Mouse (Mus musculus) kidney, embryonic 15.5 days (tissue): ENCODE results near the gene Snapc4. TPM values are rescaled to one million over a fixed set of nuclear protein-coding genes. Genes with fewer than 3 reads are reported as not detected.

Experiments
- ATAC-seq: fragments of 200-750 bp; cut with Nextera tagmentation; replicated peaks from 2 replicates; pipeline ENCODE4 v1.8.0; 2017; ENCODE audit warnings: moderate TSS enrichment; ENCODE audit not compliant: low FRiP score
- H3K27ac ChIP-seq: fragments of 300-500 bp; sonication (generic); 2 replicates; pipeline ENCODE4 v1.5.1; 2015; ENCODE audit warnings: mild to moderate bottlenecking, inconsistent platforms
- H3K27me3 ChIP-seq: fragments of 300-500 bp; sonication (generic); 2 replicates; pipeline ENCODE4 v1.6.1; 2015; ENCODE audit warnings: inconsistent platforms
- H3K36me3 ChIP-seq: fragments of 300-500 bp; sonication (generic); 2 replicates; pipeline ENCODE4 v1.6.1; 2015; ENCODE audit warnings: inconsistent platforms
- H3K4me1 ChIP-seq: fragments of 300-500 bp; sonication (generic); 2 replicates; pipeline ENCODE4 v1.6.1; 2015; ENCODE audit warnings: inconsistent platforms
- H3K4me2 ChIP-seq: fragments of 300-500 bp; sonication (generic); 2 replicates; pipeline ENCODE4 v1.6.1; 2015; ENCODE audit warnings: moderate library complexity, mild to moderate bottlenecking, inconsistent platforms
- H3K4me3 ChIP-seq: fragments of 300-500 bp; sonication (generic); replicated peaks from 2 replicates; pipeline ENCODE4 v1.5.1; 2015; ENCODE audit warnings: mild to moderate bottlenecking, inconsistent platforms
- H3K9ac ChIP-seq: fragments of 300-500 bp; sonication (generic); 2 replicates; pipeline ENCODE4 v1.6.1; 2015; ENCODE audit warnings: mild to moderate bottlenecking, inconsistent platforms
- H3K9me3 ChIP-seq: fragments of 300-500 bp; sonication (generic); replicated peaks from 2 replicates; pipeline ENCODE4 v1.6.1; 2016; ENCODE audit warnings: inconsistent platforms
- WGBS: fragments of 180-500 bp; shearing (Covaris S2); methylation state at CpG from one replicate; pipeline ENCODE4 v1.1.7; 2015; ENCODE audit warnings: mixed read lengths; 5-methylcytosine and 5-hydroxymethylcytosine counted together
- polyA plus RNA-seq: library from polyadenylated mRNA; unstranded; fragments of >200 nt; fragmentation: Nextera tagmentation; extraction: Ambion mirVana; gene quantifications from 2 replicates; pipeline ENCODE4 v1.2.1, GENCODE M21; 2015

Gene Snapc4
- polyA plus RNA-seq, 1 experiment from 2014 or later, result 31.3 TPM

- ATAC-seq, result no peak
Measured at GRCm38 (mm10) chr2:26353066-26353980, 27.1 kb downstream of the Snapc4 start.

GRCm38 (mm10) chr2:26352291-26352910 lies 28.1 kb downstream of the Snapc4 start:
- WGBS, result 3% methylated on average over 36 of the region's 36 CpGs
- H3K36me3 ChIP-seq, result peaks cover 24% of the 10 kb centered on the region
- H3K27me3 ChIP-seq, result no peaks in the 10 kb centered on the region
- no peaks in the 10 kb centered on the region for H3K9me3 ChIP-seq
- H3K4me2 ChIP-seq, result peak overlapping the region; percentile 96
- H3K4me1 ChIP-seq, result peaks cover 39% of the 10 kb centered on the region
- H3K27ac ChIP-seq, result peak overlapping the region; percentile 91
- peak overlapping the region; percentile 93 for H3K9ac ChIP-seq
- H3K4me3 ChIP-seq, result peak overlapping the region; percentile 89
- peak; percentile 11; the same call in 1 of the 2 replicates for ATAC-seq

More at GRCm38 (mm10) chr2:26353066-26353980, 27.1 kb downstream of the Snapc4 start:
- no peak overlapping the region for H3K27ac ChIP-seq
- no peak overlapping the region; the same call in 1 of the 2 replicates for H3K9ac ChIP-seq
- peaks cover 38% of the 10 kb centered on the region for H3K4me1 ChIP-seq
- H3K4me2 ChIP-seq, result peak overlapping the region; percentile 96
- peaks cover 17% of the 10 kb centered on the region for H3K36me3 ChIP-seq
- peak overlapping the region; percentile 89 for H3K4me3 ChIP-seq
- no peaks in the 10 kb centered on the region for H3K9me3 ChIP-seq
- 88% methylated on average over 11 of the region's 11 CpGs for WGBS
- no peaks in the 10 kb centered on the region for H3K27me3 ChIP-seq

DNA sequence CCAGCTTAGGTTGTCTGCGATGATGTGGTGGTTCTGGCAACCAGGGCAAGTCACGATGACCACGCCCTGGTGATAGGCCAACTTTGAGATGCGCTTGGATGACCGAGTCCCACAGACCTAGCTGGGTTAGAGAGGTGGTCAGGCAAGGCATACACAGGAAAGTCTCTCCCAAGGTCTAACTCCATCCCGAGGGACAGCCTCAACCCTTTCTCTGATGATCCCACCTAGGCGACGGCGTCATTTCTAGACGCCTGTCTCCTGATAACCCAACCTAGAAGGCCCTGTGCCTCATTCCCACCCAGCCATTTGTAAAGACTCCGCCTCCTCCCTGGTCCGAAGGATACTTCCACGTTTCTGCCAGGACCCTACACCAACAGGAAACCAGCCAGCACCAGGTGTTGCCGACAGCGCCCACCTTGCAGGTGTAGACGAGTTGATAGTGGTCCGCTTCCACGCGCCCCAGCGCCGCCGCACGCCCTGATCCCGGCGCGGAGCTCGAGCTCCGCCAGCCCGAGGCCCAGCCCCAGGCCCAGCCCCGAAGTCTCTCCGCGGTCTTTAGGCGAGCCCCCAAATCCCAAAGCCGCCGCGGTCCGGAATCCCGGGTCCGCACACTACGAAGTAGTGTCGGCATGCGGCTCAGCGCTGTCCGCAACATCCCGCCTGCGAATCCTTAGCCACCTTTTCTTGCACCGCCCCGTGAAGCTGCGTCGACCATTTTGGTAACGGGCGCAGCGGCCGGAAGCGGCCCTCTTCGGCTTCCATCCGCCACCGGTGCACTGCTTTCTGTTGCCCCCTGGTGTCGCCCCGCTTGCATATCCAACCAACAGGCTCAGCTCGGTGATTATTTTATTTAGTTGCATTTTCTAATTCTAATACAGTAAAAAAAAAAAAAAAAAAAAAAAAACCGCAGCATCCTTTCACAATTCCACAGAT lies 28.8 kb downstream of the Snapc4 start, which contains the start of gene Dnlz:
Gene Dnlz (minus strand): TSS at position 753 of the 933 bp plus-strand sequence.
- H3K36me3 ChIP-seq, result peaks cover 32% of the 10 kb centered on the region
- no peaks in the 10 kb centered on the region for H3K27me3 ChIP-seq
- no peaks in the 10 kb centered on the region for H3K9me3 ChIP-seq
- H3K4me3 ChIP-seq, result peak within 1 kb of the TSS; percentile 89
- peak; percentile 74 for ATAC-seq
- peaks cover 42% of the 10 kb centered on the region for H3K4me1 ChIP-seq
- peak within 1 kb of the TSS; percentile 91 for H3K27ac ChIP-seq
- H3K9ac ChIP-seq, result peak within 1 kb of the TSS; percentile 93
- H3K4me2 ChIP-seq, result peak within 1 kb of the TSS; percentile 96
- WGBS, result 2% methylated on average over 62 of the region's 62 CpGs

DNA sequence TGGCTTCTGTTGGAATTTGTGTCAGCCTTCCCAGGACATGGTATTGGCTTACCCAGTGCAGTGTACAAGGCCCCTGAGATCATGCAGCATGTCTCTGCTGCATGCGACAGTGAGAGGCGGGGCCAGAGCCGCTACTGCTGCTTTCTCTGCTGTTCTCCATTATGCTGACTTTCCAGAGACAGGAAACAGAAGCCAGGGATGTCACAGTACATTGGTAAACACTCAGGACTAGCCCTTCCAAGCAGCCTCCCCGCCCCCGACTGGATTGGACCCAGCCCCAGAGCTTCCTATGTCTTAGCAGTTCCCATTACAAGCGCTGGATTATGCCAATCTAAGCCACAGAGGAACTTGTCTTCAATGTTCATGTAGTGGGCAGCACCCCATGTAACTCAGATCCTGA lies 32.2 kb downstream of the Snapc4 start:
- H3K9ac ChIP-seq, result no peak overlapping the region
- peaks cover 64% of the 10 kb centered on the region for H3K36me3 ChIP-seq
- peaks cover 54% of the 10 kb centered on the region for H3K4me1 ChIP-seq
- H3K4me3 ChIP-seq, result no peak overlapping the region
- H3K4me2 ChIP-seq, result no peak overlapping the region
- no peak for ATAC-seq
- peak overlapping the region; percentile 29 for H3K27ac ChIP-seq
- WGBS, result 54% methylated on average over 6 of the region's 6 CpGs
- no peaks in the 10 kb centered on the region for H3K9me3 ChIP-seq
- H3K27me3 ChIP-seq, result no peaks in the 10 kb centered on the region

DNA sequence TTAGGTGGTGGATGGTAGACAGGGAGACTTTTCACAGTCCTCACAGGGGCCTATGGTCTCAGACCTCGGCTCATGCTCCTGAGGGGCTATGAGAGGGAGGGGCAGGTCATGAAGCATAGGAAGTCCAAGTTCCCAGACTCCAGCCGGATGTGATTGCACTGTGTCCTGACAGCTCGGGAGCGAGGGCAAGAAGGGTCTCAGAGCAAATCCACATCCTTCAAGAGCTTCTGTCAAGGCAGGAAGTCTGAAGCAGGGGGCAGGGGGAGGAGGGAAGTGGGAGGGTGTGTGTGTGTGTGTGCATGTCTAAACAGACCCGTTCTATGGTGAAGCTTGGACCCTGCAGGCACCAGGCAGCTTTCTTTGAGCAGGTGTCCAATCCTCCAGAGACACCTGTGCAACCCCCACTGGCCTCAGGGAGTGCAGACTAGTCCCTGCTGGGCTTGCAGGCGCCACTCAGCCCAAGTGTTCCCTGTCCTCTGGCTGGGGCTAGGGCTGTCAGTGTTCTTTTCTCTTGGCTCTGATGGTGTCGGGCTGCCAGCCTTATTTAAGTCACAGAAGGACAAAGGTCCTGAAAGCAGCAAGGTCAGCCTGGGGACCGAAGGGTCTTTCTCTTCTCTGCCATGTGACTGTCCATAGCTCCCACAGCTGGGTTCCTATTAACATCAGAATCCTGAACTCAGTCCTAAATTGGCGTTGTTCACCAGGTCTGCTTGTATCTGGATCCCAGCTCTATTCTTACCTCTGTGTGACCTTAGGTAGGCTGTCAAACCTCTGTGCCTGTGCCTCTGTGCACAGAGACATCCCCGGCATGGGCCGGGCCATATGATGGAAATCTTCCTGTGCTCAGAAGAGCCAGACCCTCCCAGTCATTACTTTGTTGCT lies 37.6 kb downstream of the Snapc4 start:
- H3K27me3 ChIP-seq, result no peaks in the 10 kb centered on the region
- H3K4me1 ChIP-seq, result peaks cover 44% of the 10 kb centered on the region
- no peak overlapping the region for H3K4me3 ChIP-seq
- peak overlapping the region; percentile 44 for H3K4me2 ChIP-seq
- no peaks in the 10 kb centered on the region for H3K9me3 ChIP-seq
- ATAC-seq, result peak; percentile 55
- peaks cover 88% of the 10 kb centered on the region for H3K36me3 ChIP-seq
- 54% methylated on average over 11 of the region's 11 CpGs for WGBS
- peak overlapping the region; percentile 82 for H3K27ac ChIP-seq
- 0 out of 2 replicates have a peak overlapping the region, but pooled peaks have one; percentile 1 for H3K9ac ChIP-seq

DNA sequence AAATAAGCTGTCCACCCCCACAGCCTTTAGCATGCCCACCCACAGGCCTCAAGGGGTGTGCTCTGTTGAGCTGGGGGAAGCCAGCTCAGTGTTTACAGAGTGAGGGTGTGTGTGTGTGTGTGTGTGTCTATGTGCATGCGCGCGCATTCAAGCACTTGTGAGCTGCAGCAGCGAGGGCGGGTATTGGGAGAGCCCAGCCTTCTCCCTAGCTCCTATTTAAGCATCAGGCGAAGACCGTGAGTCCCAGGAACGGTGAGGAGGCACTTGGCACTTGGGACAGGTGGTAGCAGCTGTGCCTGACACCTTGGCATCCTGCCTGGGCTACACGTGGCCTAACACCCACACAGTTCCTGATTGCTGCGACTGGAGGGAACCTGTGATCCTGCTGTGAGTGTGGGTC lies 38.4 kb downstream of the Snapc4 start:
- Histone ChIP-seq H3K27ac (peak overlapping the region; percentile 82), H3K36me3 (peaks cover 80% of the 10 kb centered on the region), H3K4me3 (no peak overlapping the region), H3K4me2 (no peak overlapping the region), H3K9me3 (no peaks in the 10 kb centered on the region), H3K27me3 (no peaks in the 10 kb centered on the region), H3K9ac (no peak overlapping the region), H3K4me1 (peaks cover 39% of the 10 kb centered on the region)
- whole genome bisulfite sequencing, result 66% methylated on average over 10 of the region's 10 CpGs
- peak; percentile 20; the same call in 1 of the 2 replicates for ATAC-seq

GRCm38 (mm10) chr2:26341510-26341981 lies 38.9 kb downstream of the Snapc4 start:
- Histone ChIP-seq H3K27ac (peak overlapping the region; percentile 82), H3K4me1 (peaks cover 36% of the 10 kb centered on the region), H3K9ac (no peak overlapping the region), H3K4me3 (no peak overlapping the region), H3K27me3 (no peaks in the 10 kb centered on the region), H3K9me3 (no peaks in the 10 kb centered on the region), H3K36me3 (peaks cover 75% of the 10 kb centered on the region), H3K4me2 (no peak overlapping the region)
- WGBS, result 72% methylated on average over 2 of the region's 2 CpGs
- ATAC-seq, result no peak

DNA sequence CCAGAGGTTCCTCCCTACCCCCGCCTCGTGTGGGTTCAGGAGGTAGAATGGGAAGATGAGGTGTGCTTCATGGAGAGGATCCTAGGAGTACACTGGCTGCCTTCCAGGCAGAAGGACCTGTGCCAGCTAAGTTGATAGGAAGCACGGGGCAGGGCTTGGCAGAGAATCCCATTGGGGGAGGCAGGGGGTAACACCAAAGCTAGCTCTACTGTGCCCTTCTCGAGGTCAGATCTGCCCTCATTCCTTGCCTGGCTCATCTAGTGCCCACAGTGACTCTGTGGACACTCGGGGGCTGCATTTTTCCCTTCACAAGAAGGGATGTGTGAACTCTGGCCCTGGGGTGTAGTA lies 41.3 kb downstream of the Snapc4 start:
- Histone ChIP-seq H3K4me3 (no peak overlapping the region), H3K36me3 (peaks cover 52% of the 10 kb centered on the region), H3K27me3 (no peaks in the 10 kb centered on the region), H3K9me3 (no peaks in the 10 kb centered on the region), H3K9ac (no peak overlapping the region), H3K4me1 (peaks cover 31% of the 10 kb centered on the region), H3K4me2 (no peak overlapping the region), H3K27ac (no peak overlapping the region)
- WGBS, result 87% methylated on average over 5 of the region's 5 CpGs
- no peak for ATAC-seq

DNA sequence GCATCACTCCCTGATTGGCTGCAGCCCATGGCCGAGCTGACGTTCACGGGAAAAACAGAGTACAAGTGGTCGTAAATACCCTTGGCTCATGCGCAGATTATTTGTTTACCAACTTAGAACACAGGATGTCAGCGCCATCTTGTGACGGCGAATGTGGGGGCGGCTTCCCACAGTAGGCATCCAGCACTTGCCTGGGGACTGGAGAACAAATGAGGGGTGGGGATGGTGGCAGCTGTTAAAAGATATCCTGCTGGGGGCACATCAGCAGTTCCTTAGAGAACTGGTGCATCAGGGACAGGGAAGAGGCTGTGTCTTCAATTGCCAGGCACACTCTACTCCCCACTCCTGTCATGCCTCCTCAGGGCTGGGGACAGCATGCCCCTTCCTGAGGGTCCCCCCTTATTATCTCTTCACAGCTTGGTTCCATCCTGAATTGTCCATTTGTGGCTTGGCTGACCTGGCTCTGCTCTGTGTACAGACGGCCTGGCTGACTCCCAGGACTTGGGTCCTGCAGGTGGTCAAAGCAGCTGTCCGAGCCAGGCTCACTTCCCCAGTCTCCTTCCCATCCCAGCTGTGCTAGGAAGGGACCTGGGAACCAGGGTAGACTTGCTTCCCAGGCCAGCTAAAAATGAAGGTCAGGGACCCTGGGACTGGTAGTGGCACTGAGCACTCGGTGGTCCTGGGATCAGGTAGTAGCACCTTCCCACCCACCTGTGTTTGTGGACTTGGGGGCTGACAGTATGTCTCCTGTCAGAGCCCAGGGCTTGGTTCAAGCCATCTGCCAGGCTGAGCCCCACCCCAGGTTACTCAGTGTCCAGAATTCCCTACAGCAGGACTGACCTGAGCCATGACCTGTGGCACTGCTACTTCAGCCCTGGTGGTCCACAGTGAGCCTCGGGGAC lies 41.9 kb downstream of the Snapc4 start:
- Histone ChIP-seq H3K9me3 (no peaks in the 10 kb centered on the region), H3K4me1 (peaks cover 27% of the 10 kb centered on the region), H3K4me3 (no peak overlapping the region), H3K4me2 (no peak overlapping the region), H3K36me3 (peaks cover 45% of the 10 kb centered on the region), H3K27me3 (no peaks in the 10 kb centered on the region), H3K27ac (no peak overlapping the region), H3K9ac (no peak overlapping the region)
- ATAC-seq, result no peak
- WGBS, result 84% methylated on average over 9 of the region's 13 CpGs

GRCm38 (mm10) chr2:26330702-26331101 lies 49.8 kb downstream of the Snapc4 start:
- H3K36me3 ChIP-seq, result peaks cover 61% of the 10 kb centered on the region
- H3K9ac ChIP-seq, result no peak overlapping the region
- H3K4me2 ChIP-seq, result 0 out of 2 replicates have a peak overlapping the region, but pooled peaks have one; percentile 7
- H3K4me3 ChIP-seq, result no peak overlapping the region
- no peak for ATAC-seq
- no peaks in the 10 kb centered on the region for H3K9me3 ChIP-seq
- 0 out of 2 replicates have a peak, but pooled peaks cover 5% of the 10 kb centered on the region for H3K4me1 ChIP-seq
- H3K27me3 ChIP-seq, result no peaks in the 10 kb centered on the region
- H3K27ac ChIP-seq, result no peak overlapping the region
- WGBS, result 69% methylated on average over 6 of the region's 6 CpGs
